Mouse (Mus musculus) spleen, adult 2 months (tissue): ENCODE measurements at regions not wholly inside any gene's neighbourhood (a gene's known extent, or its start where the extent isn't known, plus 50 kb on each side); places are given as distances from the start of the nearest gene placed in this dataset.

Experiments
- CTCF ChIP-seq: fragments of 200-500 bp; IDR thresholded peaks from 2 replicates; pipeline ENCODE4 v1.5.1; 2011; ENCODE audit warnings: mild to moderate bottlenecking, inconsistent platforms; ENCODE audit not compliant: insufficient read depth, insufficient read length, insufficient replicate concordance; ENCODE audit errors: extremely low read depth
- POLR2A ChIP-seq: fragments of 200-500 bp; IDR thresholded peaks from 2 replicates; pipeline ENCODE4 v1.6.1; 2011; ENCODE audit warnings: low read depth, low read length, inconsistent platforms

- no peak for TF ChIP-seq CTCF
- no peak for TF ChIP-seq POLR2A
These were observed 256.4 kb downstream of the Phf14 start for GRCm38 (mm10) chr6:12163971-12164370.
